Mouse (Mus musculus) liver, embryonic 14.5 days (tissue): ENCODE results near the gene Trhr2.

Experiments
- CTCF ChIP-seq: IDR thresholded peaks from 2 replicates; pipeline ENCODE4 v1.5.1; 2016; ENCODE audit warnings: antibody characterized with exemption, low read depth, control low read depth
- EP300 ChIP-seq: IDR thresholded peaks from 2 replicates; pipeline ENCODE4 v1.6.1; 2016; ENCODE audit warnings: antibody characterized with exemption, low read depth

DNA sequence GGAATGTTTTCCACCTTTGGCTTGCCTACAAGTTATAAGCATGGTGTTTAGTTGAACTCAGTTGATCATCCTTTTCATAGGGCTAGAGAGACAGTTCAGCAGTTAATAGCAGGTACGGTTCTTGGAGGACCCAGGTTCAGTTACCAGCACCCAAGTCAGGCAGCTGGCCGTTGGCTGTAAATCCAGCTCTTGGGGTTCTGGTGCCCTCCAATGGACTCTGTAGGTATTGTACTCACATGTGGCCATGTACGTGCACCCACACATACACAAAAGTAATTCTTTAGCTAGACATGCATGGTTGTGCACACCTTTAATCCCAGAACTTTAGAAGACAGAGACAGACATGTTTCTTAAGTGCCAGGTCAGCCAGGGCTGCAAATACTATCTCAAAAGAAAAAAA is 28.8 kb upstream of the Trhr2 start:
- TF ChIP-seq EP300 (no peak), CTCF (peak; percentile 54)
